Mouse (Mus musculus) G1E (cell line): ENCODE measurements at regions not wholly inside any gene's neighbourhood (a gene's known extent, or its start where the extent isn't known, plus 50 kb on each side); places are given as distances from the start of the nearest gene placed in this dataset.

Experiments
- CTCF ChIP-seq: IDR thresholded peaks from 2 replicates; pipeline ENCODE4 v1.5.1; 2012; ENCODE audit warnings: low read depth, low read length, inconsistent platforms, mixed read lengths
- GATA1 ChIP-seq: IDR thresholded peaks from 2 replicates; pipeline ENCODE4 v1.6.1; 2012; ENCODE audit warnings: borderline replicate concordance, low read length, inconsistent platforms, mixed read lengths
- POLR2AphosphoS5 ChIP-seq: IDR thresholded peaks from 2 replicates; pipeline ENCODE4 v1.6.1; 2012; ENCODE audit warnings: low read depth, low read length, inconsistent platforms; ENCODE audit not compliant: insufficient replicate concordance

DNA sequence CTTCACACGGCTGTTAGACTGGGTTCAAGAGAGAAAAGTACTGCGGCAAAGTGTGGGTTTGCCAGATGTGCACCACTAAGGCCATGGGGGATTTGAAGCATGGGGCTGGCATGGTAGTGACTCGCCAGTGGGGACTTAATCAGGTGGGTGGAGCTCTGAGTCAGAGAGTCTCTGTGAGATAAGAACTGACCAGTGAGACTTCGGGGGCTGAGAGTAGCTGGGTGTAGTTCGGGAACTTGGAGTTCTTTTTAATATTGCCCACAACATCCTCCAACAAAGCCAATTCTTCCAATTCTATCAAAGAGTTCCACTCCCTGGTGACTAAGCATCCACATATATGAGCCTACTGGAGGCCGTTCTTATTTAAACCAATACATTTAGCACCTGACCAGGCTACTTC is 75.8 kb upstream of the Spred2 start:
- no peak for TF ChIP-seq CTCF
- no peak for TF ChIP-seq POLR2AphosphoS5
- TF ChIP-seq GATA1 = no peak
